Mouse (Mus musculus) thymus, adult 2 months (tissue): ENCODE data around the gene Igf1r. TPM values are rescaled to one million over a fixed set of nuclear protein-coding genes. Genes with fewer than 3 reads are reported as not detected.

Source experiments
- DNase-seq: peaks from one replicate; pipeline ENCODE4 v3.0.0; 2021
- H3K27ac ChIP-seq: fragments of 200-500 bp; 2 replicates; pipeline ENCODE4 v1.5.1; 2012; ENCODE audit warnings: low read length, control low read depth; ENCODE audit not compliant: control insufficient read depth, insufficient read depth
- H3K27me3 ChIP-seq: fragments of 200-500 bp; 2 replicates; pipeline ENCODE4 v1.6.1; 2012; ENCODE audit warnings: mild to moderate bottlenecking, low read length, moderate library complexity, mixed read lengths; ENCODE audit not compliant: control insufficient read depth, insufficient read depth
- H3K36me3 ChIP-seq: fragments of 200-500 bp; 2 replicates; pipeline ENCODE4 v1.6.1; 2012; ENCODE audit warnings: mild to moderate bottlenecking, low read length, moderate library complexity; ENCODE audit not compliant: control insufficient read depth, insufficient read depth
- H3K4me1 ChIP-seq: fragments of 200-500 bp; replicated peaks from 2 replicates; pipeline ENCODE4 v1.6.1; 2012; ENCODE audit warnings: low read length; ENCODE audit not compliant: control insufficient read depth, insufficient read depth
- H3K4me3 ChIP-seq: fragments of 200-500 bp; 2 replicates; pipeline ENCODE4 v1.5.1; 2012; ENCODE audit warnings: mild to moderate bottlenecking, low read length, control low read depth, moderate library complexity; ENCODE audit not compliant: control insufficient read depth, insufficient read depth
- CTCF ChIP-seq: fragments of 200-500 bp; IDR thresholded peaks from 2 replicates; pipeline ENCODE4 v1.5.1; 2012; ENCODE audit warnings: mild to moderate bottlenecking, control low read depth, low read length, moderate library complexity, borderline replicate concordance; ENCODE audit not compliant: control insufficient read depth, poor library complexity, insufficient read depth; ENCODE audit errors: extremely low read depth
- POLR2A ChIP-seq: fragments of 200-500 bp; IDR thresholded peaks from 2 replicates; pipeline ENCODE4 v1.6.1; 2012; ENCODE audit warnings: mild to moderate bottlenecking, low read length, control low read depth, moderate library complexity; ENCODE audit not compliant: control insufficient read depth, poor library complexity, insufficient read depth; ENCODE audit errors: extremely low read depth
- WGBS: fragments of 180-500 bp; shearing (Covaris S2); methylation state at CpG from one replicate; pipeline ENCODE4 v1.1.7; 2018; 5-methylcytosine and 5-hydroxymethylcytosine counted together
- polyA plus RNA-seq: library from polyadenylated mRNA; depleted of rRNA; stranded (reverse); fragments of >200 nt; gene quantifications from 2 replicates; pipeline ENCODE4 v1.2.3, GENCODE M21; 2012

The Igf1r gene
- polyA plus RNA-seq, 1 experiment = 9.2 TPM

DNA sequence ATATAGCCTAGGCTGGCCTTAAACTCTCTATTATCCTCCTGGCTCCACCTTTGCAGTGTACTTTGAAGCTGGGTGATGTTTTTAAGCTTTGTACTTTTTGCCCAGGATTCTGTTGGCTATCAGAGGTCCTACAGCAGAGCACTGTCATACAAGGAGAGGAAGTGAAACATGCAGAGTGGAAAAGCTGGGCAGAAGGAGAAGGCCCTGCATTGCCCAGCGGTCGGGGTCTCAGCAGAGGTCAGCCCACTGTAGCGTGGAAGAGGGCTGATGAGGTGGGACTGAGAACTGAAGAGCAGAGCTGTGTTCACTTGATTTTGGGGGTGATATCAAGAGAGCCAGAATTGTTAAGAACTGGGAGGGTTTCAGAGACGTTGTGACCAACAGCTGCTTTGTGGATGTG lies 134.9 kb downstream of the Igf1r start:
- Histone ChIP-seq H3K4me1 (peaks cover 11% of the 10 kb centered on the region), H3K4me3 (no peak overlapping the region), H3K27ac (no peak overlapping the region), H3K36me3 (no peaks in the 10 kb centered on the region), H3K27me3 (no peaks in the 10 kb centered on the region)
- TF ChIP-seq CTCF (no peak), POLR2A (no peak)
- 84% methylated on average over 4 of the region's 4 CpGs for WGBS
- DNase-seq = no peak

DNA sequence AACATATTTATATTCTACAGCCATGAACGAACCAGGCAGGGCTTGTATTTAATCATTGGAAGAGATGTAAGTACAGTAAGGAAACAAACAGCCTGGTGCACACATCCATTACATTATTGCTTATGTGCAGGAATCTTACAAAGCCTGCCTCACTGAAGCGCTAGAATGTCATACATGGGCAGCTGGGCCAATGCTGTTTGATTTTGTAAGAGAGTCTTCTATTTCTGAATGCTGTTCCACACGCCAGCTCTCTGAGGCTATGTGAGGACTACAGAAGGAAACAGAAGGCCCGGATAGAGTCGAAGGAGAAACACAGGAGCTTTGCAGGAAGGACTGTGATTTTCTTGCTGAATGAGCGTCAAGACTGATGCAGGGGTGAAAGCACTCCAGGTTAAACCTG lies 136.2 kb downstream of the Igf1r start:
- Histone ChIP-seq H3K27ac (no peak overlapping the region), H3K36me3 (no peaks in the 10 kb centered on the region), H3K4me3 (no peak overlapping the region), H3K27me3 (no peaks in the 10 kb centered on the region), H3K4me1 (peaks cover 11% of the 10 kb centered on the region)
- no peak for DNase-seq
- 98% methylated on average over 6 of the region's 6 CpGs for WGBS
- TF ChIP-seq CTCF (no peak), POLR2A (no peak)

DNA sequence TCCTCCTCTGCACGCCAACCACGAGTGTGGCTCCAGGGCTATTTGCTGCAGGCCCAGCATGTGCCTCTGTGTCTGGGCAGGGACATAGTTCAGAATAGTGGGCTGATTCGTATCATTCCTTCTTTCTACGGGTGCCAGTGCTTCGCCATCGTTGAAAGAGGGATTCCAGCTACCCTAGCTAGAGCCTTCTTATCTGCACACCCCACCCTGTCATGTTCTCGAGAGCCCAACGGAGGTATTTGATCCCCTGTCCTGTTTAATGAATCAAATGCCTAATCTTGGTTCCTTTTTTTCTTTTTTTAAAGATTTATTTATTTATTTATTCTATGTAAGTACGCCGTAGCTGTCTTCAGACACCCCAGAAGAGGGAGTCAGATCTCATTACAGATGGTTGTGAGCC lies 137.1 kb downstream of the Igf1r start:
- H3K27me3 ChIP-seq = no peaks in the 10 kb centered on the region
- WGBS = 89% methylated on average over 10 of the region's 10 CpGs
- no peak overlapping the region for H3K27ac ChIP-seq
- H3K4me3 ChIP-seq = no peak overlapping the region
- no peaks in the 10 kb centered on the region for H3K36me3 ChIP-seq
- DNase-seq = no peak
- H3K4me1 ChIP-seq = peaks cover 11% of the 10 kb centered on the region
- TF ChIP-seq POLR2A (no peak), CTCF (no peak)

DNA sequence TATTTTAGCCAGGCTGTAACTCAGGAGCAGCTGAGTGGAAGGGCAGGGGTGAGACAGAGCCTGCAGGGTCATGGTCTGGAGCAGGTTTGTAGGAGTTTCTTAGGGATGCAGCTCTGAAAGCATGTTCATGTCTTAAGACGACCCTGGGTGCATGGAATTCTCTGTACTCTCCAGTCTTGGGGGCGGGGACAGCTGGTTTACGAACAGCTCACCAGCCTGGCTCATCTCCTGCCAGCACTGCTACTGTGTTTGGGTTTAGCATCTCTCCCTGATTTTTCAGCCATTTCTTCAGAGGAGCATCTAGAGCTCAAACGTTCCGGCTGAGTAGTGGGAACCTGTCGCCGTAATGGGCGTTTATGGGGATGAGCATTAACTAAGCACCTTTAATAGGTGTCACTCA lies 137.9 kb downstream of the Igf1r start:
- DNase-seq = no peak
- Histone ChIP-seq H3K4me3 (no peak overlapping the region), H3K27ac (no peak overlapping the region), H3K36me3 (no peaks in the 10 kb centered on the region), H3K4me1 (peaks cover 7% of the 10 kb centered on the region), H3K27me3 (no peaks in the 10 kb centered on the region)
- TF ChIP-seq POLR2A = no peak
- no peak for TF ChIP-seq CTCF
- WGBS = 98% methylated on average over 8 of the region's 8 CpGs

DNA sequence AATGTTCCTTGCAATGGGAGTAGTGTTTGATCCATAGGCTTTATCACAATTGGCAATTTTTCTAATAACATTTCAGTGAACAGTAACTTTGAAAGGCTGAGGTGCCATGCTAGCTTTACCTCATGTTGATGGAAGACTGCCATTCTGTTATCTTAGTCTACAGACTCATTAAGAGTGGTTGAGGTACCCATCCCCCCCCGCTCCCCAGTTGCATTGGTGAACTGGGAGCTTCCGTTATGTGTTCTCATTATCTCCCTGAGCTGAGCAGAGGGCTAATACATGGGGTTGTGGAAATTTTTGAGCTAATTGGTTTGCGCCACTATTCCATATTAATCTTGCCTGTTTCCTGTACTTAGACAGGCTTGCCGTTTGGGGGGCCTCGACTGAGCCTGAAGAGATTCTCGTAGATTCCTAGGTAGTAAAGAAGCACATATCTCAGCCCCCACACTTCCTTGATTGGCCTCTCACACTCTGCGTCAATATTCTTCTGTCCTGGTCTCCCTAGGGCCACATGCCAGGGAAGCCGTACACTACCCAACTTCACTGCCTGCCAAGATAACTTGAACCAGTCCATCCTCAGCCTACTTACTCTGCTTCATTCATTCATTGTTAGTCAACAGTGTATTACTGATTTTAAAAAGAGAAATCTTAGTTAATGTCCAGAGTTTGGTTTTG lies 139.8 kb downstream of the Igf1r start:
- Histone ChIP-seq H3K4me1 (no peaks in the 10 kb centered on the region), H3K27ac (no peak overlapping the region), H3K4me3 (no peak overlapping the region), H3K27me3 (no peaks in the 10 kb centered on the region), H3K36me3 (no peaks in the 10 kb centered on the region)
- WGBS = 95% methylated on average over 8 of the region's 8 CpGs
- DNase-seq = no peak
- TF ChIP-seq CTCF = no peak
- no peak for TF ChIP-seq POLR2A

DNA sequence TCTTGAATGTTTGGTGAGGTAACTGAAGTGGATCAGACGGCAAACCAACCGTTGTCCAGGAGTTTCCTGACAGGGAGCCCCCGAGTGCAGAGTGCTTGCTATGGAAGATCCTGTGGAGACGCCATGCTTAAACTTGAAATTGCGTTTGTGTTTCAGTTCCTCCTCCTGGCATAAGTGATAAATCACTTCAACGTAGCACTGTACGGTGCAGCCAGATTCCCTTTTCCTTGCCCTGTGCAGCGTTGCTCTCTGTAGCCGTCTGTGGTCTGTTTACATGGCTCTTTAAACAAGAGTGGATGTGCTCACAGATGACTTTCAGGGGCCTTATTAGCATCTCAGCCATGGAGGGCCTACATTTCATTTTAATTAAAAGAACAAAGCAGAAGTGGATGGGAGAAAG lies 141.2 kb downstream of the Igf1r start:
- DNase-seq = no peak
- 84% methylated on average over 9 of the region's 9 CpGs for WGBS
- H3K4me1 ChIP-seq = no peaks in the 10 kb centered on the region
- no peaks in the 10 kb centered on the region for H3K36me3 ChIP-seq
- TF ChIP-seq CTCF (no peak), POLR2A (no peak)
- no peaks in the 10 kb centered on the region for H3K27me3 ChIP-seq
- no peak overlapping the region for H3K27ac ChIP-seq
- H3K4me3 ChIP-seq = no peak overlapping the region

DNA sequence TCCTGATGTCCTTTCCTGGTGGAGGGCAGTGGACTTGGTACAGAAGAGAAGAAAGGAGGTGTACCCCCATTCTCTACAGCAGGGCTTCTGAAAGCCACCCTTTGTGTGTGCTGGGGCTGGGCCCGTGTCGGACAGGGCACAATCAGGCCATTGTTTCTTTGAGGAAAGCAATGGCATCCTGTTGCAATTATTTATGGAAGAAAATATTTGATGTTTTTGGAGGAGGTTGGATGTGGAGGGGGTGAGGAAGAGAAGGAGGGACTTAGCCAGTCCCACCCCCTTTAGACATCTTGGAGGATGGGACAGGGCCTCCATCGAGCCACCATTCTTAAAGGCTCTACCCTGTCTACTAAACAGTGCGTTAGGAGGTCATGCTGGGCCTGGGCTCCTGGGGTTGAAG lies 142.9 kb downstream of the Igf1r start:
- TF ChIP-seq CTCF = no peak
- no peak for TF ChIP-seq POLR2A
- H3K4me1 ChIP-seq = no peaks in the 10 kb centered on the region
- H3K36me3 ChIP-seq = no peaks in the 10 kb centered on the region
- no peaks in the 10 kb centered on the region for H3K27me3 ChIP-seq
- H3K4me3 ChIP-seq = no peak overlapping the region
- no peak for DNase-seq
- WGBS = 96% methylated on average over 4 of the region's 4 CpGs
- H3K27ac ChIP-seq = no peak overlapping the region
